Mouse (Mus musculus): ENCODE data around the gene Prkn. TPM values are rescaled to one million over a fixed set of nuclear protein-coding genes. Genes with fewer than 3 reads are reported as not detected.

The Prkn gene
- polyA plus RNA-seq, 1 experiment from 2014 or later: 1.5 TPM

DNA sequence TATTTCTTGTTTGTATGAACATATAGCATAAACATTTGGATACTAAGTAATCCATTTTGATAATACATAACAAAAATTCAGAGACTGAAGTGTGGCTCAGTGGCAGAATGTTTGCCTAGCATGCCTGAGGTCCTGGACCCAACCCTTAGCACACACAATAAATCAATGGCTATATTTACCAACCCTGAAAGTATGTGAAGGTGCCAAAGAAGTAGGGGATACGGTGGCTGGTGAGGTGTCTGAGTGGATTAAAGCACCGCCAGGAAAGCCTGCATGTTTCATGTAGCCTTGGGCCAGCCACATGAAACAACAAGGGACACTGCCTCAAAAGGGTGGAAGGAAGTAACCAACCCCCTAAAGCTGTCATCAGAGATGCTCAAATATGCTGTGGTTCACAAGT, 192.2 kb downstream of the Prkn start:
- WGBS: 94% methylated on average over 2 of the region's 2 CpGs
- H3K36me3 ChIP-seq (ENCODE audit: control insufficient read depth, insufficient read depth, low read length): no peaks in the 10 kb centered on the region
- DNase-seq (ENCODE audit: low spot score): no peak
- no peak overlapping the region for H3K4me2 ChIP-seq (ENCODE audit: low read depth, low read length, severe bottlenecking)
- no peak overlapping the region for H3K27ac ChIP-seq (ENCODE audit: low read depth, low read length)
- H3K27me3 ChIP-seq (ENCODE audit: control insufficient read depth, insufficient read depth, low read length): no peaks in the 10 kb centered on the region
- H3K4me1 ChIP-seq (replicated peaks; ENCODE audit: control insufficient read depth, insufficient read depth, low read length): no peaks in the 10 kb centered on the region
- ATAC-seq (replicated peaks; ENCODE audit: low FRiP score): no peak
- no peak overlapping the region for H3K4me3 ChIP-seq (ENCODE audit: low read depth, low read length)
- no peaks in the 10 kb centered on the region for H3K9me3 ChIP-seq (ENCODE audit: control insufficient read depth, low read length)
- no peak overlapping the region for H3K9ac ChIP-seq (ENCODE audit: low read length)

DNA sequence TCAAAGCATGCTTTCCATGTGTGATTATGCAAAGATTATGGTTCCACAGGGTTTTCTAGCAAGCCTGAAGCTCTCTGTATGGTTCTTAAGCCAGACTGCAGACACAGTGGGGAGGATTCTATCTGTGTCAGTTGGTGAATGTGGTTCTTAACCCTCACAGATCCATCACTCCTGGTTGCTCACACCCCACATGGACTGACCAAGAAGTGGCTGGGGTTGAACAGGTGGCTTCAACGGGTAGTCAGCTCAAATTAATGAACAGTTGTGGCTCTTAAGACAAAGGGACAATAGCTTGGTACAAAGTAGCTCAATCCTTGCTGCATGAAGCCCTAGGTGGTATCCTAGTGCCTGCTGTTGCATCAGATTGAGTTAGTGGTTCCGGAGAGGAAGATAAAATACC, 193.4 kb downstream of the Prkn start:
- ATAC-seq (replicated peaks; ENCODE audit: low FRiP score): no peak
- 39% methylated on average over 2 of the region's 2 CpGs for WGBS

GRCm38 (mm10) chr17:11038272-11038671, 198.1 kb downstream of the Prkn start:
- Histone ChIP-seq H3K4me2 (ENCODE audit: low read depth, low read length, severe bottlenecking) (no peak overlapping the region), H3K9me3 (ENCODE audit: control insufficient read depth, low read length) (no peaks in the 10 kb centered on the region), H3K27me3 (ENCODE audit: control insufficient read depth, insufficient read depth, low read length) (no peaks in the 10 kb centered on the region), H3K36me3 (ENCODE audit: control insufficient read depth, insufficient read depth, low read length) (no peaks in the 10 kb centered on the region), H3K27ac (ENCODE audit: low read depth, low read length) (no peak overlapping the region), H3K4me1 (replicated peaks; ENCODE audit: control insufficient read depth, insufficient read depth, low read length) (no peaks in the 10 kb centered on the region), H3K4me3 (ENCODE audit: low read depth, low read length) (no peak overlapping the region), H3K9ac (ENCODE audit: low read length) (no peak overlapping the region)
- no peak for DNase-seq (ENCODE audit: low spot score)
- ATAC-seq (replicated peaks; ENCODE audit: low FRiP score): no peak
- 96% methylated on average over 1 of the region's 1 CpGs for WGBS

More for the DNA sequence above, 193.4 kb downstream of the Prkn start:
- no peak for DNase-seq (ENCODE audit: low spot score)
- Histone ChIP-seq H3K27me3 (ENCODE audit: control insufficient read depth, insufficient read depth, low read length) (no peaks in the 10 kb centered on the region), H3K36me3 (ENCODE audit: control insufficient read depth, insufficient read depth, low read length) (no peaks in the 10 kb centered on the region), H3K4me1 (replicated peaks; ENCODE audit: control insufficient read depth, insufficient read depth, low read length) (no peaks in the 10 kb centered on the region), H3K4me3 (ENCODE audit: low read depth, low read length) (no peak overlapping the region), H3K9me3 (ENCODE audit: control insufficient read depth, low read length) (no peaks in the 10 kb centered on the region), H3K27ac (ENCODE audit: low read depth, low read length) (no peak overlapping the region), H3K9ac (ENCODE audit: low read length) (no peak overlapping the region), H3K4me2 (ENCODE audit: low read depth, low read length, severe bottlenecking) (no peak overlapping the region)

- ATAC-seq (replicated peaks; ENCODE audit: low FRiP score) (no peak), DNase-seq (ENCODE audit: low spot score) (no peak)
- WGBS: 86% methylated on average over 1 of the region's 1 CpGs
- H3K9ac ChIP-seq (ENCODE audit: low read length): no peak overlapping the region
- H3K27ac ChIP-seq (ENCODE audit: low read depth, low read length): no peak overlapping the region
- no peaks in the 10 kb centered on the region for H3K36me3 ChIP-seq (ENCODE audit: control insufficient read depth, insufficient read depth, low read length)
- no peak overlapping the region for H3K4me3 ChIP-seq (ENCODE audit: low read depth, low read length)
- H3K4me2 ChIP-seq (ENCODE audit: low read depth, low read length, severe bottlenecking): no peak overlapping the region
- no peaks in the 10 kb centered on the region for H3K27me3 ChIP-seq (ENCODE audit: control insufficient read depth, insufficient read depth, low read length)
- H3K4me1 ChIP-seq (replicated peaks; ENCODE audit: control insufficient read depth, insufficient read depth, low read length): no peaks in the 10 kb centered on the region
- H3K9me3 ChIP-seq (ENCODE audit: control insufficient read depth, low read length): no peaks in the 10 kb centered on the region
Observed at GRCm38 (mm10) chr17:11058986-11059385, 218.8 kb downstream of the Prkn start.

GRCm38 (mm10) chr17:11067076-11067703, 227.0 kb downstream of the Prkn start:
- Histone ChIP-seq H3K36me3 (ENCODE audit: control insufficient read depth, insufficient read depth, low read length) (no peaks in the 10 kb centered on the region), H3K4me2 (ENCODE audit: low read depth, low read length, severe bottlenecking) (peak overlapping the region; percentile 41), H3K9me3 (ENCODE audit: control insufficient read depth, low read length) (no peaks in the 10 kb centered on the region), H3K27ac (ENCODE audit: low read depth, low read length) (peak overlapping the region; percentile 88), H3K27me3 (ENCODE audit: control insufficient read depth, insufficient read depth, low read length) (no peaks in the 10 kb centered on the region), H3K9ac (ENCODE audit: low read length) (peak overlapping the region; percentile 37), H3K4me1 (replicated peaks; ENCODE audit: control insufficient read depth, insufficient read depth, low read length) (peaks cover 19% of the 10 kb centered on the region), H3K4me3 (ENCODE audit: low read depth, low read length) (peak overlapping the region; percentile 10; the same call in 1 of the 2 replicates)
- WGBS: 2% methylated on average over 16 of the region's 16 CpGs
- peak; percentile 42 for ATAC-seq (replicated peaks; ENCODE audit: low FRiP score)
- peak; percentile 65 for DNase-seq (ENCODE audit: low spot score)

DNA sequence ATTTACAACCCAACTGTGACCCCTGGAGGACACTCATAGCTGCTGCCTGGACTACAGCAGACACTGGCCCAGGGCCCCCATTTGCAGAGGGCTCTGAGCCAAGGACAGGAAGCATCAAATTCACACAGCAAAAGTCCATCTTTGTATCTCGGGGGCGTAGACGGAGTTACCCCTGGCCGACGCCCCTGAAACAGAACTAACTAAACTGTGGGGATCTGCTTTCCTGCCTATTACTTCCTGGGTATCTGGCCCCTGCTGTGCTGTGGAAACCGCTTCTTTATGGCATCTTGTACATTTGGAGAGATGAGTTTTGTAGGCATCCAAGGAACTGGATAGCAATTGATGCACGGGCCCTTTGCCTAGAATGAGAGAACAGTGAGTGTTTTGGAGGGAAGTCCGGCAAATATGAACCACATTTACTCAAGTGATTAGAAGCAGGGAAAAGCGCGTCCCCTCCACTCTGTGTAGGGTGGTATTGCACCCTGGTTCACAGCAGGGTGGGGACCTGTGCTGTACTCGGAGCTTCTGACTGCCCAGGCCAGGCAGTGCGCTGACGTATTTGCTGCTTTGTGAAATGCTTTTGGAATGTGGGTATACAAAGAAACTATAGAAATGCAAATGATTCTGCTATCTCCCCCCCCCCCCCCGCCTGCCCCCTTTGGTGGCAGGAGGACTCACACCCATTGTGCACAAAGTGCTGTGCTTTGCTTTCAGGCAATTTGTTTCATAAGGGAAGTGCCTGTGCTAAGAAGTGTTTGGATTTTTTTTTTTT, 227.7 kb downstream of the Prkn start:
- ATAC-seq (replicated peaks; ENCODE audit: low FRiP score) (peak; percentile 95), DNase-seq (ENCODE audit: low spot score) (peak; percentile 87)
- H3K9me3 ChIP-seq (ENCODE audit: control insufficient read depth, low read length): no peaks in the 10 kb centered on the region
- H3K4me1 ChIP-seq (replicated peaks; ENCODE audit: control insufficient read depth, insufficient read depth, low read length): peaks cover 19% of the 10 kb centered on the region
- peak overlapping the region; percentile 10; the same call in 1 of the 2 replicates for H3K4me3 ChIP-seq (ENCODE audit: low read depth, low read length)
- peak overlapping the region; percentile 88 for H3K27ac ChIP-seq (ENCODE audit: low read depth, low read length)
- peak overlapping the region; percentile 41 for H3K4me2 ChIP-seq (ENCODE audit: low read depth, low read length, severe bottlenecking)
- no peaks in the 10 kb centered on the region for H3K36me3 ChIP-seq (ENCODE audit: control insufficient read depth, insufficient read depth, low read length)
- under 1% methylated on average over 14 of the region's 14 CpGs for WGBS
- peak overlapping the region; percentile 37 for H3K9ac ChIP-seq (ENCODE audit: low read length)
- H3K27me3 ChIP-seq (ENCODE audit: control insufficient read depth, insufficient read depth, low read length): no peaks in the 10 kb centered on the region

DNA sequence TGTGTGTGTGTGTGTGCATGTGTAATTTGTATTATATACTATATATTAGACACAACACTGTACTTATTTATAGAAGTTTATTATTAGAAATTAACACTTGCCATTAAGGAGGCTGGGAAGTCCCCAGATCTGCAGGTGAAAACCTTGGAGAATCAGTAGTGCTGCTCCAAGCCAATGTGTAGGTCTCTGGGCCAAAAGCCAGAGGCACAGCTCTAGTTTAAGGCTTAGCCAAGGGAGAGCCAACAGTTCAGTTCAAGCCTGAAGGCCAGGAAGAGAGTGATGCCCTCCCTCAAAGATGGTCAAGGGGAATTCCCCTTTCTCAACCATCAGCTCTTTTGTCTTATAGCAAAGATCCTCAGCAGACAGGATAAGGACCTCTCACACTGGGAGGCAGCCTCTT, 230.8 kb downstream of the Prkn start:
- ATAC-seq (replicated peaks; ENCODE audit: low FRiP score): no peak
- DNase-seq (ENCODE audit: low spot score): no peak
- Histone ChIP-seq H3K4me1 (replicated peaks; ENCODE audit: control insufficient read depth, insufficient read depth, low read length) (peaks cover 21% of the 10 kb centered on the region), H3K36me3 (ENCODE audit: control insufficient read depth, insufficient read depth, low read length) (no peaks in the 10 kb centered on the region), H3K4me3 (ENCODE audit: low read depth, low read length) (no peak overlapping the region), H3K9ac (ENCODE audit: low read length) (no peak overlapping the region), H3K4me2 (ENCODE audit: low read depth, low read length, severe bottlenecking) (no peak overlapping the region), H3K27me3 (ENCODE audit: control insufficient read depth, insufficient read depth, low read length) (no peaks in the 10 kb centered on the region), H3K27ac (ENCODE audit: low read depth, low read length) (no peak overlapping the region), H3K9me3 (ENCODE audit: control insufficient read depth, low read length) (no peaks in the 10 kb centered on the region)

- no peak overlapping the region for H3K4me2 ChIP-seq (ENCODE audit: low read depth, low read length, severe bottlenecking)
- H3K4me3 ChIP-seq (ENCODE audit: low read depth, low read length): no peak overlapping the region
- WGBS: 42% methylated on average over 6 of the region's 6 CpGs
- no peak overlapping the region for H3K27ac ChIP-seq (ENCODE audit: low read depth, low read length)
- 0 out of 2 replicates have a peak, but pooled peaks cover 1% of the 10 kb centered on the region for H3K4me1 ChIP-seq (replicated peaks; ENCODE audit: control insufficient read depth, insufficient read depth, low read length)
- ATAC-seq (replicated peaks; ENCODE audit: low FRiP score) (peak; percentile 86), DNase-seq (ENCODE audit: low spot score) (peak; percentile 64)
- H3K36me3 ChIP-seq (ENCODE audit: control insufficient read depth, insufficient read depth, low read length): no peaks in the 10 kb centered on the region
- H3K9me3 ChIP-seq (ENCODE audit: control insufficient read depth, low read length): no peaks in the 10 kb centered on the region
- H3K27me3 ChIP-seq (ENCODE audit: control insufficient read depth, insufficient read depth, low read length): no peaks in the 10 kb centered on the region
- H3K9ac ChIP-seq (ENCODE audit: low read length): no peak overlapping the region
Observed at GRCm38 (mm10) chr17:11076319-11076903, 236.2 kb downstream of the Prkn start.
